Comparison of ENCODE assay signal across 8 mouse cellular contexts in the genomic region with DNA sequence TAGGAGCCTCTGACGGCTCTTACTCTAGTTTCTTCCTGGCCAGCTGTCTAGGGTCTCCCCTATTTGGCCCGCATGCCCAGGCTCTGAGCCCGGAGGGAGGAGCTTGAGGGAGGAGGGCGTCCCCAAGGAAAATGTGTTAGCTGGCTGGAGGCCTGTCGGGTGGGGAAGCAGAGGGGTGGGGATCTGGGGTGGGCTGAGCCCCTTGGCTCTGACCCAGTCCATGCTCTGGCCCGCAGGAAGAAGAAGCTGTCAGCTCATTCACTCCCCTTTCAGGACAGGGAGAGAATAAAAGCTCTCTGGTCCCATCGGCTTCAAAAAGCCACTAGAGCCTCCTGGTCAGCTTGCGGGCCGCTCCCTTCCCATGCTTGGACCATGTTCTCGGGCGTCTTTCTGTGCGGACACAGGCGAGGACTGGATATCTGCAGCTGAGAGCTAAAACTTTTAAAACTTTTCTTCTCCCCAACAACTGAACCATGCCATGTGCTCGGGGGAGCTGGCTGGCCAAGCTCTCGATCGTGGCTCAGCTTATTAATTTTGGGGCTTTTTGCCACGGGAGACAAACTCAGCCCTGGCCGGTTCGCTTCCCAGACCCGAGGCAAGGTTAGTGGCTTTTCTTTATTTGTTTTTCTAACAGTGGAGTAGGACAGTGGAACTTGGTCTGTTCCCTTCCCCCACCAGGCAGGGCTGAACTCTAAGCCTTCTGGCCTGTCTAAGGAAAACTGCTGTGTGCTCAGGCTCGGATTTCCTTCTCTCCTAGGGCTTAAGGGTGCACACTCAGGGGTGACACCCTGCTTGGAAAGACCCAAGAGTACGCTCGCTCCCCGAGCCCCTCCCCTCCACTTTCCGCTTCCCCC. TPM values are rescaled to one million over a fixed set of nuclear protein-coding genes. Genes with fewer than 3 reads are reported as not detected.
DNase-seq lines count a peak whose midpoint lies in the region; ATAC-seq and TF ChIP-seq lines count a peak whose summit lies in the region.

A gene (plus strand): TSS at position 233 of the 854 bp plus-strand sequence.

- H3K4me3 ChIP-seq in hindbrain, embryonic 13.5 days: peak within 1 kb of the TSS; percentile 34
- H3K4me3 ChIP-seq in midbrain, postnatal 0 days (ENCODE audit: low read depth, low read length): peak within 1 kb of the TSS; percentile 27

- ATAC-seq in hindbrain, embryonic 13.5 days (ENCODE audit: low FRiP score): peak; percentile 90
- peak; percentile 78 for ATAC-seq in midbrain, postnatal 0 days (ENCODE audit: low FRiP score)

- TF ChIP-seq CTCF in midbrain, postnatal 0 days (IDR thresholded peaks at IDR 0.05): no peak

- peaks cover 28% of the 10 kb centered on the region for H3K4me1 ChIP-seq in hindbrain, embryonic 13.5 days (replicated peaks)
- H3K4me1 ChIP-seq in midbrain, postnatal 0 days (ENCODE audit: insufficient read depth, low read length): 0 out of 2 replicates have a peak, but pooled peaks cover 2% of the 10 kb centered on the region

- 1% methylated on average over 24 of the region's 25 CpGs for WGBS in hindbrain, embryonic 13.5 days
- 4% methylated on average over 25 of the region's 25 CpGs for WGBS in midbrain, postnatal 0 days

- no peaks in the 10 kb centered on the region for H3K36me3 ChIP-seq in hindbrain, embryonic 13.5 days
- no peaks in the 10 kb centered on the region for H3K36me3 ChIP-seq in midbrain, postnatal 0 days (ENCODE audit: insufficient read depth, low read length)

- peak; percentile 64 for DNase-seq in 3134 (ENCODE audit: extremely low read depth, insufficient read length, low spot score)
- DNase-seq in adrenal gland, postnatal 14 days: peak; percentile 70
- DNase-seq in gastrocnemius, adult 8-10 months (ENCODE audit: low spot score in 2 of 2): peak; percentile 47 to 64
- peak; percentile 50 for DNase-seq in liver
- peak; percentile 82 for DNase-seq in midbrain, postnatal 0 days (ENCODE audit: low spot score)
- DNase-seq in yolk sac, embryonic 10.5 days (ENCODE audit: low spot score): peak; percentile 73
- no peak for DNase-seq in T-cell, adult 2 months (ENCODE audit: low spot score)

- H3K9ac ChIP-seq in hindbrain, embryonic 13.5 days: peak within 1 kb of the TSS; percentile 66
- H3K9ac ChIP-seq in midbrain, postnatal 0 days (replicated peaks; ENCODE audit: low read length, poor library complexity, severe bottlenecking): 0 out of 2 replicates have a peak within 1 kb of the TSS, but pooled peaks have one; percentile 19

- peak within 1 kb of the TSS; percentile 50 for H3K27ac ChIP-seq in hindbrain, embryonic 13.5 days
- H3K27ac ChIP-seq in midbrain, postnatal 0 days (ENCODE audit: low read depth, low read length): 0 out of 2 replicates have a peak within 1 kb of the TSS, but pooled peaks have one; percentile 32

- peak within 1 kb of the TSS; percentile 57 for H3K4me2 ChIP-seq in hindbrain, embryonic 13.5 days
- peak within 1 kb of the TSS; percentile 49 for H3K4me2 ChIP-seq in midbrain, postnatal 0 days (ENCODE audit: low read depth, low read length, poor library complexity, severe bottlenecking)

- H3K27me3 ChIP-seq in hindbrain, embryonic 13.5 days: no peaks in the 10 kb centered on the region
- no peaks in the 10 kb centered on the region for H3K27me3 ChIP-seq in midbrain, postnatal 0 days (ENCODE audit: insufficient read depth, low read length)

- H3K9me3 ChIP-seq in hindbrain, embryonic 13.5 days: no peaks in the 10 kb centered on the region
- H3K9me3 ChIP-seq in midbrain, postnatal 0 days (ENCODE audit: low read length): no peaks in the 10 kb centered on the region

RNA-seq across cellular contexts. Expression of the gene that starts here (rescaled TPM):
- total RNA-seq in adrenal gland, postnatal 14 days (2021): 16.4 and 16.6 TPM in 2 replicates
- total RNA-seq in gastrocnemius, adult 8-10 months (2022): 1 to 10 TPM in 3 of 4 experiments, under 1 TPM in 1; 0.61 to 1.4 (median 1.1) TPM
- polyA plus RNA-seq in hindbrain, embryonic 13.5 days (2015; fragmentation: Nextera tagmentation; extraction: Ambion mirVana): 2.1 and 2.4 TPM in 2 replicates
- total RNA-seq in midbrain, postnatal 0 days (2014; rRNA removed): 7.4 and 8.6 TPM in 2 replicates
- polyA plus RNA-seq in midbrain, postnatal 0 days (2015; fragmentation: Nextera tagmentation; extraction: Ambion mirVana): 0.88 and 0.94 TPM in 2 replicates
